Mouse (Mus musculus): ENCODE data around the gene Gpr4. TPM values are rescaled to one million over a fixed set of nuclear protein-coding genes. Genes with fewer than 3 reads are reported as not detected.

The Gpr4 gene
- total RNA-seq, 2 experiments from 2014 or later: 2.2 to 2.6 TPM

GRCm38 (mm10) chr7:19180862-19181429, 31.4 kb upstream of the Gpr4 start:
- intact Hi-C loops (cut with DNase I): no loop called here
- no peak for DNase-seq

GRCm38 (mm10) chr7:19184250-19184649, 28.1 kb upstream of the Gpr4 start:
- DNase-seq: no peak
- intact Hi-C loops (cut with DNase I): no loop called here

- intact Hi-C loops (cut with DNase I): no loop called here
- DNase-seq: no peak
These were observed 27.6 kb upstream of the Gpr4 start for GRCm38 (mm10) chr7:19184758-19185157.

DNA sequence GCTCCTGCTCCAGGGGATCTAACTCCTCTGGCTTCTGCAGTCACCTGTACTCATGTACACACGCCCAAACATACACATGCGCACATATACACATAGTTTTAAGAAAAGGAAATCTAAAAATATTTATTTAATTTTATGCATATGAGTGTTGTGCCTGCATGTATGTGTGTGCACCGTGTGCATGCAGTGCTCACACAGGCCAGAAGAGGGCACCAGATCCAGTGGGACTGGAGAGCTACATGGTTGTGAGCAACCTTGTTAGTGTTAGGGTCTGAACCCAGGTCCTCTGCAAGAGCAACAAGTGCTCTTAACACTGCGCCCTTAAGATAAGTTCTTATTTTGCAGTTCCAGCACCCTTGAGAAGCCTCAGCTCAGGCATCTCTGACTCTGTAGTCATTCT, 17.7 kb upstream of the Gpr4 start:
- no peak for DNase-seq
- intact Hi-C loops (cut with DNase I): no loop called here

GRCm38 (mm10) chr7:19196676-19197075, 15.7 kb upstream of the Gpr4 start:
- DNase-seq: no peak
- intact Hi-C loops (cut with DNase I): no loop called here

DNA sequence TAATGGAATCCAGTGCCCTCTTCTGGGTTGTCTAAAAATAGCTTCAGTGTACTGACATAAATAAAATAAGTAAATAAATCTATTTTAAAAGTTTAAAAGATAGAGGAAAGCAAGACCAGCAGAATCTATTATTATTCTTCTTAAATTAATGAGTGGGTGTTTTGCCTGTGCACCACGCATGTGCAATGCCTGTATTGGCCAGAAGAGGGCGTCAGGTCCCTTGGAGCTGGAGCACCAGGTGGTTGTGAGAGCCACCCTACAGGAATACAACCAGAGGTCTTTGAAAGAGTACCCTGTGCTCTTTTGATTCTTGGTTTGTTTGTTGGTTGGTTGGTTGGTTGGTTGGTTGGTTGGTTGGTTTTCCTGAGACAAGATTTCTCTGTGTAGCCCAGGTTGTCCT, 14.4 kb upstream of the Gpr4 start:
- intact Hi-C loops (cut with DNase I): no loop called here
- DNase-seq: no peak

GRCm38 (mm10) chr7:19201660-19202059, 10.7 kb upstream of the Gpr4 start:
- no peak for DNase-seq
- intact Hi-C loops (cut with DNase I): no loop called here

GRCm38 (mm10) chr7:19202065-19202850, 10.1 kb upstream of the Gpr4 start:
- intact Hi-C loops (cut with DNase I): no loop called here
- DNase-seq: no peak

DNA sequence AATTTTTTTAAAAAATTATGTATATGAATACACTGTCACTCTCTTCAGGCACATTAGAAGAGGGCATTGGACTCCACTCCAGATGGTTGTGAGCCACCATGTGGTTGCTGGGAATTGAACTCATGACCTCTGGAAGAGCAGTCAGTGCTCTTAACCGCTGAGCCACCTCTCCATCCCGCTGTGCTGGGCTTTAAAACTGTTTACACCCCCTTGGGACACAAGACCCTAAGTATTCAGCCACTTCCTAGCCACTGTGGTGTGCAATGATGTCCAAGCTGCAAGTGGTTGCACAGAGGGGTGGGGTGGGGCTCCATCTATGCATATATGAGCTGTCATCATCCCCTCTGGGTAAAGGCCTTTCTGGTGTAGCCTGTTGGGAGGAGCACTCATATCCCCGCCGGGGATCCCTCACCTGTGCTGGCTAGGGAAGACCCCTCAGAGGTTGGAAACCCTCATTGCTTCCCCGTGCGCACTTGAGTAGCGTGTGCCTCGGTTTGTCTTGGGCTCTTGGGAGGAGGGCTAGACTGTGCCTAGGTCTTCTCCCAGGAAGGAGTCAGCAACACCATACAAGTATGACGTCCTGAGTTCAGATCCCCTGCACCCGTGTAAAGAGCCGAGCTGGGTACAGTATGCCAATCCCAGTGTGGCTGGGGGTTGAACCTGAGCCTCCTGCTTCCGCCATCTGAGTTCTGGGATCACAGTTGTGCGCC, 4.0 kb upstream of the Gpr4 start:
- intact Hi-C loops (cut with DNase I): loop anchor here (5.0 kb wide), 1 partner anchor 51 kb away; no protein-coding TSS in a partner anchor
- DNase-seq: no peak

- peak in 1 of 2 experiments; percentile 26 for DNase-seq
- intact Hi-C loops (cut with DNase I): loop anchor here (5.0 kb wide), 1 partner anchor 52 kb away; no protein-coding TSS in a partner anchor
These were observed 3.3 kb upstream of the Gpr4 start for GRCm38 (mm10) chr7:19208944-19209472.

GRCm38 (mm10) chr7:19209494-19209893, 2.8 kb upstream of the Gpr4 start:
- intact Hi-C loops (cut with DNase I): loop anchor here (5.0 kb wide), 1 partner anchor 52 kb away; no protein-coding TSS in a partner anchor
- no peak for DNase-seq

GRCm38 (mm10) chr7:19210010-19210409, 2.3 kb upstream of the Gpr4 start:
- intact Hi-C loops (cut with DNase I): no loop called here
- DNase-seq: no peak

DNA sequence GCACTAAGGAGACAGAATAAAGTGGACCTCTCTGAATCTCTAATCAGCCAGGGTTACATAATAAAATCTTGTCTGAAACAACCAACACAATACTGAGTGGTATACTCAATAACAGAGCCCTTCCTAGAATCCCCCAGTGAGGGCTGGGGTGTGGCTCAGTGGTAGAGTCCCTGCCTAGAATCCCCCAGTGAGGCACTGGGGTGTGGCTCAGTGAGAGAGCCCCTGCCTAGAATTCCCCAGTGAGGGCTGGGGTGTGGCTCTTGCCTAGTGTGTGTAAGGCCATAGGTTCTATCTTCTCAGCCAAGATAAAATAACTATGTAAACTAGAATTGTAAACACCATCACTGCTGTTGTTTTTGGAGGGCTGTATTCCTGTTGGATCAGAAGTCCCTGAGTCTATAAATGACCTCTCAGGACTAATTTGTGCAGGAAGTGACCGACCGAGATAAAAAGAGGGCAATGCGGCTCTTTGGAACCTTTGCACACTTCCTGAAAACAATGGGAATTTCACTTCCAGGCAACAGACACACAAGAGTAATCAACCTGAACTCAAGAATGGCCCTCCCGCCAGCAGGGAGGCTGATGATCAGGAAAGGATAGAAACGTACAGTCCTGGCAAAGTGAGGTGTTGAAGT, 1.2 kb upstream of the Gpr4 start:
- intact Hi-C loops (cut with DNase I): no loop called here
- DNase-seq: no peak

GRCm38 (mm10) chr7:19213385-19213784, 1.0 kb downstream of the Gpr4 start:
- intact Hi-C loops (cut with DNase I): no loop called here
- no peak for DNase-seq

- no peak for DNase-seq
- intact Hi-C loops (cut with DNase I): no loop called here
These were observed 2.0 kb downstream of the Gpr4 start for GRCm38 (mm10) chr7:19214369-19214768.

- intact Hi-C loops (cut with DNase I): no loop called here
- DNase-seq: no peak
These were observed 2.6 kb downstream of the Gpr4 start for GRCm38 (mm10) chr7:19214940-19215339.

- no peak for DNase-seq
- intact Hi-C loops (cut with DNase I): no loop called here
These were observed 5.2 kb downstream of the Gpr4 start for GRCm38 (mm10) chr7:19217492-19217891.

- no peak for DNase-seq
- intact Hi-C loops (cut with DNase I): no loop called here
These were observed 5.6 kb downstream of the Gpr4 start for GRCm38 (mm10) chr7:19217944-19218343.

DNA sequence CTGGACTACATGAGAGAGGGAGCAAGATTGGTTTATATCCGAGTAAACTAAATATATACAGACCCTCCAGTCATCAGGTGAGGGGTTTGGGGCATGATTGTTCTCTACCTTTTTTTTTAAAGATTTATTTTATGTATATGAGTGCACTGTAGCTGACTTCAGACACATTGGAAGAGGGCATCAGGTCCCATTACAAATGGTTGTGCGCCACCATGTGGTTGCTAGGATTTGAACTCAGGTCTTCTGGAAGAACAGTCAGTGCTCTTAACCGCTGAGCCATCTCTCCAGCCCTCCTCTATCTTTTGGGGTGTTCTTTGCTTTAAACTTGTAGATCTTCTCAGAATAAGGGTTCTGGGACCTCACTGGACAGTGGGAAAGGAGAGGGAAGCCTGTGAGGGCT, 7.7 kb downstream of the Gpr4 start:
- intact Hi-C loops (cut with DNase I): no loop called here
- DNase-seq: no peak

DNA sequence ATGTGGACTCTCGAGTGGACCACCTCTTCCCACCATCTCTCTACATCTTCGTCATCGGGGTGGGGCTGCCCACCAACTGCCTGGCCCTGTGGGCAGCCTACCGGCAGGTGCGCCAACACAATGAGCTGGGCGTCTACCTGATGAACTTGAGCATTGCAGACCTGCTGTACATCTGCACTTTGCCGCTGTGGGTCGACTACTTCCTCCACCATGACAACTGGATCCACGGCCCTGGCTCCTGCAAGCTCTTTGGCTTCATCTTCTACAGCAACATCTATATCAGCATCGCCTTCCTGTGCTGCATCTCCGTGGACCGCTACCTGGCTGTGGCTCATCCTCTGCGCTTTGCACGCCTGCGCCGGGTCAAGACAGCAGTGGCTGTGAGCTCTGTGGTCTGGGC, 9.9 kb downstream of the Gpr4 start:
- intact Hi-C loops (cut with DNase I): no loop called here
- DNase-seq: no peak

DNA sequence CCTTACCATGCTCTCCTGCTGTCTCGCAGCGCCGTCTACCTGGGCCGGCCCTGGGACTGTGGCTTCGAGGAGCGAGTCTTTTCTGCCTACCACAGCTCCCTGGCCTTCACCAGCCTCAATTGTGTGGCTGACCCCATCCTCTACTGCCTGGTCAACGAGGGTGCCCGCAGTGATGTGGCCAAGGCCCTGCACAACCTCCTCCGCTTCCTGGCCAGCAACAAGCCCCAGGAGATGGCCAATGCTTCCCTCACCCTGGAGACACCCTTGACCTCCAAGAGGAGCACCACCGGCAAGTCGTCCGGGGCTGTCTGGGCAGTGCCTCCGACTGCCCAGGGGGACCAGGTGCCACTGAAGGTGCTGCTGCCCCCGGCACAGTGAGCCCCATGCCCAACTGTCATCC, 10.5 kb downstream of the Gpr4 start:
- DNase-seq: no peak
- intact Hi-C loops (cut with DNase I): no loop called here

All from gastrocnemius, postnatal 36 days (tissue).